Mouse (Mus musculus) cerebellum, adult 18-20 months (tissue): ENCODE data around the gene Lcp2.
A peak's percentile ranks its signal among the peaks of the same experiment; 100 is the strongest.

Experiments
- DNase-seq, 2 experiments: peaks; one replicate each; pipeline ENCODE4 v3.0.0; 2021

Lcp2 gene

DNA sequence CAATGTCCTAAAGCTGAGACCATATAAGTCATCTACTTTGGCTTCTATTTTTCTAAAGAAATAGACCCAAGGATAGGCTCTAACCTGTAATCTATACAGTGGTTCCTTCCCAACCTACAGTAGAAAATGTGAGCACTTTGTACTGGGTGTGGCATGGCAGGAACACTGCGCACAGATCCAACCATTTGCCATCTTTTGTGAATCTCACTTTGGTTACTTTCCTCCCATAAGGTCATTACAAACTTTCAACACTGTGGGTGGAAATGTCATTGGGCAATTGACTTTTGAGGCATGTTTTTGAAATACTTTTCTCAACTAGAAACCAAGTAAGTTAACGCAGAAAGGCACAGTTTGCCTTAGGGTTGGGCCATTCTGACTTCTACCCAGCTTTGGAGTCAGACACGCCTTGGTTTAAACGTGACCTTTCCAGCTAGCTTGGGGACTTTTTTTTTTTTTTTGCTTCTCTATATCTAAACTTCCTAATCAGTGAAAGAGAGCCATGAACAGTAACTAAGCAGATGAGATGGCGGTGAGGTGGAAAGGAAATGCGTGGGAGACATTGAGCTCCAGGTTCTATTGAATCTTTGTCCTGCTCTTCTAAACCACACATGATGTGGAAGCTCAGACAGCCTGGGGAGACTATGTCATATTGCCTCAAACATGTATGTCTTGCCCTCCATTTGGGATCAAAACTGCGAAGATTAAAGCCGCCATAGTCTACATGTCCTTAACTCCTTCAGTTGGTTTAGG, 1.8 kb downstream of the Lcp2 start:
- no peak for DNase-seq

DNA sequence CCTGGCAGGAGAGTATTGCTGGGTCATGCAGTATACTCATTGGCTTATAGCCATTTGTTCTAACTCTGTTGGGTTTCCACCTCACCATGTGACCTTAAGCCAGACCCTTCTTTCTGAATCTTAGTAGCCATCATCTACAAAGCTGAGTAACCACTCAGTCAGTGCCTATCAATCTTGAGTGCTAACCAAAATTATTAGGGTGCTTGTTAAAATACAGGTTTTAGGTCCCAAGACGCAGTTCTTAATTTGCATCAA, 2.3 kb downstream of the Lcp2 start:
- no peak for DNase-seq

DNA sequence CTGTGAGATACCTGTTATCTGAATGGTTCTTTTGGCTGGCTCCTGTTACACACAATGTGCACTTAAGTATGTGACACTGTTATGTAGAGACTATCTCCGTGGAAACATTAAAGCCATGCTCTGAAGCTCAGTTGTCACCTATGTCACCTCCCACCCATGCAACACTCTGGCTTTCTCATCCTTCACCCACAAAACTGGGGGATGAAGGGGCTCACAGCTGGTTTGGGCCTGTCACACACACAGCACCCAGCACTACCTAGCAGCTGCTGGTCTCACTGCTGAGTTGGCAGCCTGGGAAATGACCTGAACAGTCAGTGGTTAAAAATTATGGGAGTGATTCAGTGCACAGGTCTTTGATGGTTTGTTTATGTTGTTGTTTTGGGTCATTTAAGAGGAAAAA, 3.3 kb downstream of the Lcp2 start:
- DNase-seq: no peak

DNA sequence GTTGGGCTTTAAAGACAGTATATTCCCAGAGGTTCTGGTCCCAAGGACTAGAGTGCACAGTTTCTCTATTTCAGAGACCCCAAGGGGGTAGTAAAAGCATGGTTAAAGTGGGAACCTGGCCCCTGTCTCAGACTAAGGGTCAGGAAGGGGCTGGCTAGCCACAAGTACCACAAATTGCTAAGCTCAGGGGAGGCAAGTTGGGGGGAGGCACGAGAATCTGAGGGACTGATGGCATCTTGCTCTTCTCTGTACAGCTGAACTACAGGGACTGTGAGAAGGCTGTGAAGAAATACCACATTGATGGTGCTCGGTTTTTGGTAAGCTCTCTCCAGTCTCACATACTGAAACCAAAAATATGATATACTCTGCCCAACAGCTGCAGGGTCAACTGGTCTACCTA, 3.9 kb downstream of the Lcp2 start:
- DNase-seq: no peak

DNA sequence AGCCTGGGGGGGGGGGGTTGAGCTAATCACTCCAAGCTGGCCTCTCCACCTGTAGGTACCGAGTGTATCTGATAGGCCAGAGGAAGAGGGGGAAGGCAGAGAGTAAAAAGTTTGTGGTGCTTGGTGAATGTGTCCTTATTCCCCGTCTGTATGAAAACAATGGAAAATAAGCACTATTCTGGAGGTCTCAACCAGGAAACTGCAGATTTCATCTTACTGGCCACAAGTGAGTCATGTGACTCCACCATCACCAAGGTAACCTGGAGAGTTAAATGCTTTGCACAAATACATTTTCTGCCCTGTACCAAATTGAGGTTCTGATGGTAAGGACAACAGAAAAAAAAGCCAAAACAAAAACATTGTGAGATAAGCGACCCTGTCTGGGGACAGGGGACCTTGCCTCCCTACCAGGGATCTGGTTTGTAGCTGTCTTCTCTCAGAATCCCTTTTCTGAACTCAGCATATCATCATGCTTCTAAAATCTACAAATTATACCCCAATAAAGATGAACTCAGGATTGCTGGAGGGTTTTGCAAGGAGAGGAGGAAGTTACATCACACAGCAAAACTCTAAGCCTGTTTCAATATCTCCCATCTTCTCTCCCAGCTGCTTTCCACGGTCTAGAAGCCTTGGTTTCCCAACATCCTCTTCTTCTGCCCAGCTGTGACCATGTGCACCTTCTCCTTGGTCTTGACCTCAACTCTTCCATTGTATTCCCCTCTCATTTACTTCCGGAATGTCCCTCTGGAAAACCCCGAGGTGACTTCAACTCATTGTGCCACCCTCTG, 6.5 kb downstream of the Lcp2 start:
- DNase-seq: no peak

DNA sequence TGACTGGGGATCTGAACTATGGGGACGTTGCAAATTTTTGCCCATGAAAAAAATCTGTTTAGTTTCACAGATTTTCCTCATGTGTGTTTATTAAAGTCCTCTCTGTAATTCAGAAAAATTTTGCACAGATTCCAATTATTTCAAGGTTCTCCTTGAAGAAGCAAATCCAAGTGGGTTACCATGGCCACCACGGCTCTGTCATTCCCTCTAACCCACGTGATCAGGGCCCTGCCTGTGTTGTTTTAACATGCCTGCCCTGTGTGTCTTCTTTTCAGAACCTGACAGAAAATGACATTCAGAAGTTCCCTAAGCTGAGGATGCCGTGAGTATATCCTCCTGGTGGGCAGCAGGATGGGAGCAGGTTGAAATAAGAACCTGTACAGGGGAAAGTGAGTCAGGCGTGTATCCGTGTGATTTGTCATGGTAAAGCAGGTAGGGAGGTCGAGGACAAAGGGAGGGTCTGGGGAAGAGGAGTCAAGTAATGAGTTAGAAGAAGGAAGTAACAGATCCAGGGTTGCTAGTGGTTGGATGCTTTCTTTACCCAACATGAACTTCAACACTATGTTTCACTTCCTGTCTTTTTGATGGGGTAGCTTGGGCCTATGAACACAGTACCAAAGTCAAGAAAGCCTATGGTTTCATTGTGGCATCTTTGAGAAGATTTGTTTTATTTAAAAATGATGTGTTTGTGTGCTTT, 7.5 kb downstream of the Lcp2 start:
- DNase-seq: no peak

DNA sequence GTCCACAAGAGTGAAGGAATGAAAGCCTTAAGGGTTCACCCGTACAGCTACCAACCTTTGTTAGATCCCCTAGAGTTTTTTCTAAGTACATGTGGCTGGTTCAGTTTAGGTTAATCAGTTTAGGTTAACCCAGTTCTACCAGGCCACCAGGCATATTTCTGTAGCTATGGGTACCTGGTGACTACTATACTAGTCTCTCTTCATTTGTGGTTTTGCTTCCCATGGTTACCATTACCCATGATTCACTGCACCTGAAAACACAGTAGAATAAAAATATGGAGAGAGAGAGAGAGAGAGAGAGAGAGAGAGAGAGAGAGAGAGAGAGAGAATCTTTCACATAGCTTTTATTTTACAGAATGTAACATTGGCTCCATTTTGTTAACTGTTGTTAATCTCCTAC, 10.0 kb downstream of the Lcp2 start:
- DNase-seq: no peak

DNA sequence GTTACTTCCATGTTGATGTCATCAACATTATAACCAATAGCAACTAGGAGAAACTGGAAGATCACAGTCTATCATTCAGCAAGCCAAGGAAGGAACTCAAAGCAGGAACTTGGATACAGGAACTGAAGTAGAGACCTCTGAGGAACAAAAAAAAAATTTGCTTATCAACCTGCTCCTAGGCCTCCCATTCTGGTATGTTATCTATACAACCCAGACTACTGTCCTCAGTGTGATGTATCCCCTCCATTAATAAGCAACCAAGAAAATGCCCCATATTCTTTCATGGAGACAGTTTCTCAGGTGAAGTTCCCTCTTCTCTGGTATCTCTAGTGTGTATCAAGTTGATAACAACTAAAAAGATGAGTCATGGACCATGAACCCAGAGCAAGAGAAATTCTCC, 11.6 kb downstream of the Lcp2 start:
- DNase-seq: no peak

DNA sequence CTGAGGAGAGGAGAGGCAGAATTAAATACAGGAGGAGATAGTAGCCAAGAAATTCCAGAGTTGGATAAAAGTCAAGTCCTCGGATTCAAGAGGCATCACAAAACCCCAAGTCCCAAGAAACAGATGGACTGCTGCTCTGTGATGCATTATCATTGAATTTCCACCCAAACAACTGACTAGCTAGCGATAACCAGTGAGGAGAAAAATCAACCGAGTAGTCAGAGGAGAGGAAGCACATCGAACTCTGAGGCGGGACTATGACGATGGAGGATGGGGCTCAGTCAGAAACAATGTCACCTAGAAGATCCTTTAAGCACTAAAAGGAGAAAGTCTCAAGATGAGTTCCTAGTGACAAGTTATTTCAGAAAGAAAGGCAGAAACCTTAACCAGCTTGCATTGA, 12.2 kb downstream of the Lcp2 start:
- no peak for DNase-seq

DNA sequence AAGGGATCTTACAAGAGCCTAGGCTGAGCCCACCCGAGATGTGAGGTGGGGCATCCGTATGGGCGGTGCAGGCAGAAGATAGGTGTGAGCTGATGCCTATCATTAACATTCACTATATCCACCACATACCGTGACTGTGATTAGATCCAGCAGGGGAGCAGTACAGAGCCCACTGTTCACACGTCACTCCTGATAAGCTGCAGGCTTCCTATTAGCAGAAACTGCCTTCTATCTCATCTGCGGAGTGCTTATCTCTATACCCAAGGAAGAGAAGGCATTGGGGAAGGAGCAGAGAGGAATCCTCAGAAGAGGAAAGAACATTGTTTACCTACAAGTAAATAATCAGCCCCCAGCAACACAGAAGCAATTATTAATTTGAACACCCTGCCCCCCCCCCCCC, 15.0 kb downstream of the Lcp2 start:
- DNase-seq: no peak

DNA sequence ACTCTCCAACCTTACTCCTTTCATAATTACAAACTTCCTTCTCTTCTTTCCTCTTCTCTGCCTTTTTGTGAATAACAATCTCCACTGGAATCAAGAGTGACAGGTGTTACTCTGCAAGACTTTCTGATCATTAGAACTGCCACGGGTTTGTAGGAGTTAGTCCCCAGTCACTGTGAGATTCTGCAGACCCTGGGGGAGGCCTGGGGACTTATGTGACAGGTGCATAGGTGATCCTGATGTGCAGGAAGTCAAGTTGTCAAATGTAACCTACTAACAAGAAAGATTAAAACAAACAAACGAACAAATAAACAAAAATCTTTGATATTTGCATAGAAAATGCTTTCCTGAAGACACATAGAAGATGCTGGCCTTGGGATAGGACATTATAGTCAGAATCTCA, 16.5 kb downstream of the Lcp2 start:
- no peak for DNase-seq

DNA sequence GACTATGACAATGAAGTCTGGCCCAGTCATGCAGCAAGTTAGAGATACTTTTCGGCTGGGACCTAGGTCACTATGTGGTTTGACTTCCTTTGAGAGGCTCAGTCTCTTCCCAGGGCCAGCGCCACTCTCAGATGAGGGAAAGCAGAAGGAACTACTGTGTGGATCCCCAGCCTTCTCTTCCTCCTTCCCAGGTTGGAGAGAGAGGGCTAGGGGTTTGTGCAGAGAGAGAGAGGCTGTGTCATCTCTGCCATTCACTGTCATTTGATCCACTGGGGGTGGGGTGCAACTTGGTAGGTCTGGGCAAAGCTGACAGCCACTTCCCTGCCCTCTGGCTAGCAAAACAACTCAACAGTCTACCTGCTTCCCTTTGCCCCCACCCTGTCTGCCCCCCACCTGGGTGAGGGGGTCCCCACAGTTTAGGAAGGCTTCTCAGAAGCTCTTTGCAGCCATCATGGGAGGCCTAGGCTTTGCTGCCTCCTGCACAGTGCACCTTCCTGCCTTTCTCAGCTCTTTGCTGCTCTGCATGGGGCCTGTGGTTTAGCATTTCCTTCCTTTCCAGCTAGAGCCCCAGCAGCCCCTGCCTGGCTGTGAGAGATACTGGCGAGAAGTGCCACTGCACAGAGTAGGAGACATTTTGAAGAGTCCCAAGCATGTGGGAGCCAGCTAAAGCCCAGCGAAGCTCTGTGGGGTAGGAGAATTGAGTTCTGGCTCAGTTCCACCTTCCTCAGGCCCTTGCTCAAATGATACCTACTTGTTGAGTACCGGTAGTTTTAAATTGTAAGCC, 17.2 kb downstream of the Lcp2 start:
- DNase-seq: no peak

DNA sequence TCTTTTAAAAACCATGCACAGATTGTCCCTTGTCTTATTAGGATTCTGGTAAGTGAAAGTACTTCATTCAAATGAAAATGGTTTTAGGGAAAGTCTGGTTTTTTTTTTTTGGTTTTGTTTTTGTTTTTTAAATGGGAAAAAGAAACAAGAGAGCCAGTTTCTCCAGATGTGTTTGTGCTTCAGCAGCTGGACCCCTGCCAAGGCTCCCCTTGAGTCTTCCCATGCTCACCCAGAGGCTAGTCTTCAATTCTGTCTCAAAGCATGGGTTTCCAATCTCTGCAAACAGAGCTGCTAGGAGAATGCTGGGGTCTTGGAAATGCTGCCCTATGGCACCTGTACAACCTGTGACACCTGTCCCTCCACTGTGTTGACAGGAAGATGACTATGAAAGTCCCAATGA, 23.9 kb downstream of the Lcp2 start:
- no peak for DNase-seq

DNA sequence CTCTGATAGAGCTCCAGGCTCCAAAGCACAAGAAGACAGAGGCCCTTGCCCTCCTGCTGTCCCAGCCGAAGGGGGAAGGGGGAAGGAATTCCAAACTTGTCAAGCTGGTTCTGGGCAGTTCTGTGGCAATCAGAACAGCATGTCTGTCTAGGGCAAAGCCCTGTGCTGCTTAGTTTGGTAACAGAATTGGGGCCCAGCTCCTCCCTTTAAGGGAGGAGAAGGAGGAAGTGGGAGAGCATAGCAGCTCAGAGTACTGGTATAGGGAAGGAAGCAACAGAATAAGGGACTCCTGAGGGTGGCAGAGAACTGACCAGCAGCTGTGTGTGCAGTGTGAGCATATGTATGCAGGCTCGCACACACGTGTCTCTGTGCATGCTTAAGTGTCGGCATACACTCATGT, 25.6 kb downstream of the Lcp2 start:
- DNase-seq: no peak

DNA sequence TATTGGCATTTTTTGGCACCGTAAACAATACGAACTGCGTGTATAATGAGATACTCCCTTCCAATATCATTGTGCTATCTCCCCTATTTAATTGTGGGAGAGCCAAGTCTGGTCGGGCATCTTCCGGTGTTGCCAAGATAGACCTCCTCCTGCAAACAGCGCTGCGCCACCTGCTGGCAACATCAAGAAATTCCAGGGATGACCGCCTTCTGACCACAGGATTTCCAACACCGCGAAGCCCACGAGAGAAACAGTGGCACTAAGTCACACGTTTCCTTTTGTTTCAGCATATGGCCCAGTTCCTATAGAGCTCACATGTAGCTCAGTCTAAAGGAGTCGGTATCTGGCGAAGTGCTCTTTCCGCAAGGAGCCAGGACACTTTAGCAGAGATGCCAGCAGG, 27.1 kb downstream of the Lcp2 start:
- peak; percentile 38 to 61 for DNase-seq

DNA sequence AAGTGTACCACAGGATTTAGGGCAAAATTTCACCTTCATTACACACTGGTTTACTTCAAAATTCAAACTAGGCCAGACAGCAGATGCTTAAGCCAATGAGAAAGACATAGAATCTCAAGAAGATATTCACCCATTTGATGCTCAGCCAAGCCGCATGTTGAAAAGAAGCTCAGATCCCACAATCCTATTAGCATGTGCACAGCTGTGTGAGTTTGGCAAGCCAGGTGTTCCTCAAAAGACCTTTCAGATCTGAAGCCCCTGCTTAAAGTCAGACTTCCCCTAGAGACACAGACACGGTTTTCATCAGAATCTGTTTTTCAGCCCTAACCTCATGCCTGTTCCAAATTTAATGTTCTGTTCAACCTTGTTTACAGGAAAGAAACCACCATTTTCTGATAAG, 31.1 kb downstream of the Lcp2 start:
- DNase-seq: no peak

DNA sequence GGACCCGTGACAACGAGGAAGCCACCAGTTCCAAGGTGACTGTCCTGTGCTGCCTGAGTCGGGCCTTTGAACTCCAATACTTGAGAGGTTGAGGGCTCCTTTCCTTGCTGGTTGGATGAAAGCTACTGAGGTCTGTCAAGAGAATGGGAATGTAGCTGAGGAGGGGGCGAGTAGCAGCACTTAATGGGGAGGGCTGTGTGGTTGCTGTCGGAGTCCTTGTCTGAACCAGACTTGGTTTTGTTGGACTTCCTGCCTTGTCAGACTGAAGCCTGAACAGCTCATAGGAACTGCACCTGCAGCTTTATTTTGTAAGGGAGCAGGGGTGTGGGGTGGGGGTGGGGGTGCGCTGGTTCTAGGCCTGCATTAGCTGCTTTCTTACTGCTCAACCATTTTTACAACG, 31.9 kb downstream of the Lcp2 start:
- no peak for DNase-seq

DNA sequence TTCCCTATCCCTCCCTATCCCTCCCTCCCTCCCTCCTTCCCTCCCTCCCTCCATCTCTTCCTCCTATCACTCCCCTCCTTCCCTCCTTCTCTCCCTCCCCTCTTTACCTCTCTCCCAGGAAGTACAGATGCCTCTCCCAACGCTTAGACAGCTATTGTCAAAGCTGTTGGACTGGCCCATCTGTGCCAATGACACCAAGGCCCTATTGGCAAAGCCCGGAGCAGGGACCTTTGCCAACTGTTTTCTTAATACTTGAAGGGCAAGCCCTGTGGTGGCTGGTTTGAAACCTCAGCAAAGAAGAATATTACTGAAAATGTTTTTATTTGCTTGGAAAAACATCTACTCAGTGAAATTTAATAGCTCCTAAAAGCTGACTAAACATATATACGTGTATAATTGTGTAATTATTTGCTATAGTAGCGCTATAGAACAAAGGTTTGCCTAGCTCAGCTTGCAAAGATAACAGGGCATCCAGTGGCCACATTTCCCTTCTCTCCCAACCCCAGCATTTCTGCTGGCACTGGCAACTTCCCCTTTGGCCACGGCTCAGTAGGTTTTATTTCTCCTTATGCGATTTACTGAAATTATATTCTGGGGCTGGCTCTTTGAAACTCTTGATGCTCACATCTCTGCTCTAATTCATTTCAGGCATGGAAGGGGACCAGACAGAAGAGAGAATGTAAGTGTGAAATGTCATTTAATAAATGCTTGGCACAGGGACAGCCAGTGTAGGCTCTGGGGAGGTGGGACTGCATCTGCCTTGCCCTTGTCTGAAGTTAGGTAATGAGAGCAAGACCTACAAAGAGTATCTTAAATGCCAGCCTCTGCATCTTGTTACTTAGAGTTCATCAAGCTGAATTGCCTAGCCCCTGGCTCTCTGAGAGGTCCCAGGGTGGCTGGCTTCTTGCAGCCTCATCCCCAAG, 33.1 kb downstream of the Lcp2 start:
- DNase-seq: no peak

DNA sequence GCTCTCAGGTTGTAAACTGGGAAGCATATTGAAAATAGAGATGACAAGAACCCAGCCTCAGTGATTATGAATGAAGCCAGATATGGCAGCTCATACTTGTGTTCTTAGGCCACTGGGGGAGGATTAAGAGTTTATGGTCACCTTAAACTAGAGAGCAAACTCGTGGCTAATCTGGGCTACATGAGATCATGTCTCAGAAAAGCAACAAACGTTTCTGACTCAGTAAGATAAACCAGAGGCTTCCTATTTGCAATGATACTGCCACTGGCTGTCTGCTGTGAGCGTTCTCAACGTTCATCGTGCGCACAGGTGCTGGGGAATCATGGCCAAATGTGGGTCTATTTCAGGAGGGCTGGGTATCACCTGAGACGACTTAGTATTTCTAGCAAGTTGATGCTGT, 37.1 kb downstream of the Lcp2 start:
- no peak for DNase-seq

DNA sequence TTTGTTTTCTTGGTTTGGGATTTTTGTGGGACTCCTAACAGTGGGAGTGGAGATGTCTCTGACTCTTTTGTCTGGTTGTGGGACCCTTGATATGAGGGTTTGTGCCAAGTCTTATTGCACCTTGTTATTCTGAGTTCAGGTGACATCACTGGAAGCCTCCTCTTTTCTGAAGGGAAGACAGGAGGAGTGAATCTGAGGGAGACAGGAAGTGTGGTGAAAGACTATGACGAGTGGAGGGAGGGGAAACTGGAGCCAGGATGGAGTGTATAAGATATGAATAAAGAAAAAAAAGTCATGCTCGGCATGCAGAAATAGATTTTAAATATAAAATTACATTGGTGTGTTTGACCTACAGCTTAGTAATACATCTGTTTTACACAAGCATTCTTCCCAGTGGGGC, 37.9 kb downstream of the Lcp2 start:
- no peak for DNase-seq

DNA sequence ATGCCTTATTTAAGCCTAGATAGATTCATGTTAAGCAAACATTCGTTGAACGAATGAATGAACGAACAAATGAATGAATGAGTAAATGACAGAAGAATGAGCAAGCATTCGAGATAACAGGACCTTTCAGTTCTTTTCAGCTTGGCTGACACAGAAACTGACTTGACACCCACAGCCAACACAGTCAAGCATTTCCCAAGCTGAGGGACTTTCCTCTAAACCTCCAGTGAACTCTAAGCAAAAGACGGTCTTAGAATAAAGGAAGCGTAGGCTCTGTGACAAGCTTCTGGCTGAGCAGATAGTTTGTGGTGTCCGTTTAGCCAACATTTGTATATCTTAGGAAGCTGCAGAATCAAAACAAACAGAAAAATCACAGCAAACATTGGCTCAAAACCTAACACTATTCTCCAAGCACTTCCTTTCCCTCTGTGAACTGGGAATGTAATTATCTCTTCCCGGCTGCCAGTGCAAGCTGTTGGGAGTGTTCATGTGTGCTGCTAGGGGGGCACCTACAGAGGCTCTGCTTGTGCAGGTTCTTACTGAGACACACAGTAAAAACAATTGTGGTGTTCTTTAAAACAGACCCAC, 39.5 kb downstream of the Lcp2 start:
- DNase-seq: no peak

DNA sequence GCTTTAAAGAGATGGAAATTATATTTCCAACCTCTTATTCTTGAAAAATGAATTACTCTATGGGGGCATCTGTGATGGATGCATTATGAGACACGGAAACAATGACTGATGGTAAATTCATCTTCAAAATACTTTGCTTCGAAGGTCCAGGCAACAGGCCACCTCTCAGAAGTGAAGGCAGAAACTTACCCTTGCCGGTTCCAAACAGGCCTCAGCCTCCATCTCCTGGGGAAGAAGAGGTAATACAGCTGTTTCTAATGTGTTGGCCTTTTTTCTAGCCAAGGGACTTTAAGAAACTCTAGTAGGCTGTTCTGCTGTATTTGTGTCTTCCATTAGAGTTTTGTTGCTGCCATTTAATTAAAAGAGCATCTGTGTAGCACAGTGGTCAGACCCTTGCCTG, 40.3 kb downstream of the Lcp2 start:
- no peak for DNase-seq
